Mouse (Mus musculus): ENCODE results near the gene Unkl.

- TF ChIP-seq CHD2 (IDR thresholded peaks at IDR 0.05; ENCODE audit: low read depth, low read length) = no peak
- TF ChIP-seq MAFK (IDR thresholded peaks at IDR 0.05; ENCODE audit: insufficient read depth, low read depth, low read length) = no peak
- no peak for TF ChIP-seq ZC3H11A (IDR thresholded peaks at IDR 0.05; ENCODE audit: borderline replicate concordance, low read depth, low read length)
- TF ChIP-seq ZNF384 (IDR thresholded peaks at IDR 0.05; ENCODE audit: low read depth, low read length) = no peak
Observed at GRCm38 (mm10) chr17:25169706-25170105, 18.5 kb upstream of the Unkl start.

All from ES-E14 (cell line).